Mouse (Mus musculus): ENCODE results near the gene Cdh26.

- no peak for TF ChIP-seq TAL1 (IDR thresholded peaks at IDR 0.05; ENCODE audit: low read length)
- no peak for TF ChIP-seq RAD21 (IDR thresholded peaks at IDR 0.05; ENCODE audit: low read depth, low read length)
Measured at GRCm38 (mm10) chr2:178428183-178428582, 2.1 kb upstream of the Cdh26 start.

All from MEL (cell line).